Mouse (Mus musculus): ENCODE data around the gene Ffar1.
"Not testable (repeated sequence)": the region's sequence is repeated elsewhere in the genome, so short reads cannot be mapped to it uniquely, and the experiment has no call there.

Gene Ffar1

GRCm38 (mm10) chr7:30856078-30856477 lies 5.3 kb downstream of the Ffar1 start, which contains the start of gene Ffar3:
TSS of gene Ffar3 (minus strand) at chr7:30856178.
- in situ Hi-C loops (cut with MboI, MseI) = no loop called here

- in situ Hi-C loops (cut with MboI, MseI) = no loop called here
Observed at GRCm38 (mm10) chr7:30851421-30851820, 9.9 kb downstream of the Ffar1 start.

GRCm38 (mm10) chr7:30847934-30848333 lies 13.4 kb downstream of the Ffar1 start:
- in situ Hi-C loops (cut with MboI, MseI) = no loop called here

DNA sequence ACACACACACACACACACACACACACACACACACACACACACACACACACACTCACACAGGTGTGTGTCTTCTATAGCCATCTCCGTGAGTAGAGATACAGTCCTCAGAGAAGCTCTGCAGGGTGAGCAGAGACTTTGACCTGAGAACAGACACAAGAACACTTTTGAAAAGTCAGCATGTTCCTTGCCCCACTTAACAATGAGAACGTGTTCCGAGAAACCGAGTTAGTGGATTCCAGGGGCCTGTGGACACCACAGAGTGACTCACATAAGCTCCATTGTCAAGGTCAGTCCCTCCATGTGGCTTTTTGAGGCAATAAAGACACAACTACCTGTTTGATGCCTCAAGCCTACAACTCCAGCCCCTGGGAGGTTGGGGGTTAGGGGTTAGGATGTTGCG lies 14.0 kb downstream of the Ffar1 start:
- in situ Hi-C loops (cut with MboI, MseI) = no loop called here

- in situ Hi-C loops (cut with MboI, MseI) = no loop called here
Observed at GRCm38 (mm10) chr7:30846505-30847053, 14.8 kb downstream of the Ffar1 start.

- in situ Hi-C loops (cut with MboI, MseI) = no loop called here
Observed at GRCm38 (mm10) chr7:30844676-30845297, 16.6 kb downstream of the Ffar1 start.

GRCm38 (mm10) chr7:30842092-30842491 lies 19.3 kb downstream of the Ffar1 start:
- in situ Hi-C loops (cut with MboI, MseI) = no loop called here

DNA sequence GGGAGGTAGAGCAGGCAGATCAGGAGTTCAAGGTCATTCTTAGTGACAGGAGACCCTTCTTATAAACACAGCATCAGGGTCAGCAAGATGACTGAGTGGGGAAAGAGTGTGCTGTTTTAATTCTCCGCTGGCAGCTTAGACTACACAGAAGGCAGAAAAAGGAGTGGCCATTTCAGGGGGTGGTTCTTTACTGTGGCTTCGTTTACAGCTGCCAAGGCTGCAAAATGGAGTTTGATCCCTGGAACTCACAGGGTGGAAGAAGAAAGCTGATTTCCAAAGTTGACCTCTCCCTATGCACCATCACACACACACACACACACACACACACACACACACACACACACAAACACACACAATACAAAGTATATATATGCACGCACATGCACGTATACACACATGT lies 20.0 kb downstream of the Ffar1 start:
- in situ Hi-C loops (cut with MboI, MseI) = no loop called here

DNA sequence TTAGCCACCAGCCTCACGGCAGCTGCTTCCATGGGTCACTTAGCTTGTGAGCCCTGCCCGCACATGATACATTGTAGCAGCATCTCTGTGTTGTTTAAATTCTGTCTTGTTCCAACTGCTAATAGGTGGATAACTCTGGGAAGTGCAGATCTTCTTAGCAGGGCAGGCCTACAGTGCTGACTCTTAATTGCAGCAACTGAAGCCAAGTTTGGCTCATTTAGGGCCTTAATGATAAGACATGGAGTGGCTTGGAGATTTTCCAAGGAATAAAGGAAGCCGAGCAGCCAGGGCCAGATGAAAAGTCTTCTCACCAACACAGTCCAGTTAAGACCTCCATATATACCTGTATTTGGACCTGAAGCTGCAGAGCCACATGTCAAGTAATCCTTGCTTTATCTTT lies 21.1 kb downstream of the Ffar1 start:
- in situ Hi-C loops (cut with MboI, MseI) = no loop called here

GRCm38 (mm10) chr7:30837277-30837676 lies 24.1 kb downstream of the Ffar1 start:
- in situ Hi-C loops (cut with MboI, MseI) = no loop called here

DNA sequence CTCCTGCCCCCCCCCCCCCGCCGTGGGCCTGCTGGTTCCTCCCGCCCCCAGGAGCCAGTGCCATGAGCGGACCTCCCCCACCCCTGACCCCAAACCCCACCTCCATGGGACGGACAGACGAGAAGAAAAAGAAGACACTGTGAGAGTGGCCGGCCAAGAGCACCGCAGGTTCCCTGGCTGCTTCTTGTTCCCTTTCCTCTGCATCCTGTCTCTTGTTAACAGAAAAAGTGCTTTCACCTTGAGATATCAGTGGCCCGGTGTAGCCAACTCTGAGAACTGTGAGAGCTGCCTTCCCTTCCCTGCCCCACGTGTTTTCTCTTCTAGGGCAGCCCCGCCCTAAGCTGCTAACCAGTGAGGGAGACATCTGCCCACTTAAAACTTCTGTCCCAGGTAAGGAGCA lies 28.7 kb downstream of the Ffar1 start:
- in situ Hi-C loops (cut with MboI, MseI) = not testable (repeated sequence)

DNA sequence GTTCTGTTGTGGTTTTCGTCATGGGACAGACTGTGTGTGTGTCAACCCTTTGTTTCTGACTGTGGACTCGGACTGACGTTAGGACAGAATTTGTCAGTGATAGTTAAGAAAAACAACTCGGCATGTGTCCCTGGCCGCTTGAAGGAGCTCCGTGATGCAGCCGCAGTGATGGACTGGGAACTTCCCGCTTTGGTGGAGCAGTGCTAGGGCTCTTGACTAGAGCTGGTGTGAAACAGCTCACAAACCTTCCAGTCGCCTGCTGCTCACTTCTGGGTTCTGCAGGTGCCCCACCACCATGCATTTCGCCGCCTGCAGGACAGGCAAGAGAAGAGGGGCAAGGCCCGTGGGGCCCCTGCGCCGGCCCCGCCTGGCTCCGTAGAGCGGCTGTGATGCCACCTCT lies 29.1 kb downstream of the Ffar1 start:
- in situ Hi-C loops (cut with MboI, MseI) = no loop called here

- in situ Hi-C loops (cut with MboI, MseI) = no loop called here
Observed at GRCm38 (mm10) chr7:30829428-30829827, 31.9 kb downstream of the Ffar1 start.

GRCm38 (mm10) chr7:30828871-30829270 lies 32.5 kb downstream of the Ffar1 start:
- in situ Hi-C loops (cut with MboI, MseI) = not testable (repeated sequence)

DNA sequence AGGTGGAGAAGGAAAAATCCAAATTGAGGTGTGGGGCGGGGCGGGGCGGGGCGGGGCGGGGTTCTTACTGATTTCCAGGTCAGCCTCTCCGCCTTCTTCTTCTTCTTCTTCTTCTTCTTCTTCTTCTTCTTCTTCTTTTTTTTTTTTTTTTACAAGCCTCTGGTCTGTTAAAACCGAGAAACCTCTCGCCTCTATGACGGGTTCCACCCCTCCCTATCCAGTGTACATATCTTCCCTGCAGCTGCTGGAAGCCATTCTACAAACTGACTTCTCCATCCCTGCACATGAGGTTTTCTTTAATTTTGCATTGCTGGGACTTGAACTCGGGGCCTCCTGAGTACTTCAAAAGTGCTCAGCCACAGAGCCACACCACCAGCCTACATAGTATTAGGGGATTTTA lies 34.7 kb downstream of the Ffar1 start:
- in situ Hi-C loops (cut with MboI, MseI) = no loop called here

DNA sequence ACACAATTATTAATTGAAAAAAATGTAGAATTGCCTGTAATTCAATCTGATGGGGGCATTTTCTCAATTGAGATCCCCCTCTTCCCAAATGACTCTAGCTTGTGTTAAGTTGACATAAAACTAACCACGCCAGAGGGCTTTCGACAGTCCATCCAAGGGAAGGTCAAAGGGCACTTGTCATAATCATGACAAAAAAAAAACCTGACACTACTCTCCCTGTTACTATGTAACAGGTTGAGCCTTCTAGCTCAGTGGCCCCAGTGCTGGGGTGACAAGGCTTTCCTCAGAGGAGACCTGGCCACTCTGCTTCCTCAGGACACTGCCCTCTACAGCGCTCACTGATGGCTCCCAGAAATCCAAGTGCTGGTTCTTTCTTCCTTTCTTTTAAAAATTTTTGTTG lies 37.1 kb downstream of the Ffar1 start:
- in situ Hi-C loops (cut with MboI, MseI) = no loop called here

DNA sequence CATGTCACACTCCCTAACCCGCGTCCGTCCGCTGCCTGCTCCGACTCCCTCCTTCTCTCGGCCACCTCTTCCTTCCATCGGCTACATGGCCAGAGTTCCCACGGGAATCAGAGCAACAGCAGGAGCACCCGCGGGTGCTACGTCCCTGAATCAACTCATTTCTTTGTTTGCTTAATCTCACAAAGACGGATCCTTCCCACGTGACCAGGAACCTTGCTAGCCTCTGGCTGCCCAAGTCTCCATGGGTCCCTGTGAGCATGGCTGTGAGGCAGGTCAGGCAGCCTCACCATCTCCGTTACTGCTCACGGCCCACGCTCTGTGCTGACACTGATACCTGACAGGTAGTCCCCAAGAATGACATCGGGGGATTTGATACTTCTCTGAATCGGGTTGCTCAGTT lies 37.7 kb downstream of the Ffar1 start, which contains the start of gene Ffar2:
Gene Ffar2 (minus strand): TSS at position 101 of the 400 bp plus-strand sequence.
- in situ Hi-C loops (cut with MboI, MseI) = no loop called here

GRCm38 (mm10) chr7:30821532-30821931 lies 39.8 kb downstream of the Ffar1 start:
- in situ Hi-C loops (cut with MboI, MseI) = no loop called here

DNA sequence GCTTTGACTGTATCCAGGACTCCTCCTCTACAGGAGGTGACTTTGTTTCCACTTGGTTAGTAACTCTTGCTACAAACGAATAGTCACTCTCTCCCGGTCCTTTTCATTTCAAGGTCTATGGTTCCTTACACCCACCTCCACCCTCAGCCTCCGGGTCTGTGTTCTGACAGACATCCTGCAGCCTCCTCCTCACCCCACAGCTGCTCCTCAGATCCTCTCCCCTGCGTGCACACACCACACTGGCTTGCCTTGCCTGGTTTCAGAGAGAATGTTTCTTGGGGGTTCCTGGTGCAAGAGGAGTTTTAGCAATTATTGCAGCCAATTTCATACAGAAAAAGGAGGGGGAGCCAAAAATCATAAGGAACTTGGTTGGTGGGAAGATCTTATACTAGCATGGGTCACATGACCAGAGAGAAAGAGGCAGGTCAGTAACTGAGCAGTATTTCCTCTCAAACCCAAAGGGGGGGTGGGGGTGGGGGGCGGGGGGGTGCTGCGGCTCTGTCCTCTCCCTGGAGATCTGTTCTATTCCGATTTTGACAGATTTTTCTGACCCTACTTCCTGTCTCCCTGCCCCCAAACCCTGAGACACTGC lies 40.4 kb downstream of the Ffar1 start:
- in situ Hi-C loops (cut with MboI, MseI) = no loop called here

DNA sequence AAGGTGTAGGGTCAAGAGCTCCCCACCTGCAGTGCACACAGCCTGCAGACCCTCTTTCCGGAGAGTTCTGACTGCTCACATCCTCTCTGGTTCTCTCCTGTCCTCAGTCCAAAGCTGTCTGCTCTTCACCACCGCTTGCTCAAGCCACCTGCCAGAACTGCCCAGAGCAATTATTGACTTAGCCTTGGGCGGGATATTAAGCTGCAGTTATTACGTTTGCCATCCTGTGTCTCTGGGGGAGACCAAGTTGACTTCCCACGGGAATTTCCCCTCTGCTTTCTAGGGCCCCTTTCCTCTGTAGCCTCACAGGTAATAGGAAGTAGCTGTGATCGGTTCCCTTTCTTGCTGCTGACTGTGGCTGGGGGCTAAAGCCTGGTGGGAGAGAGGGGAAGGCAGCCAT lies 41.2 kb downstream of the Ffar1 start:
- in situ Hi-C loops (cut with MboI, MseI) = no loop called here

DNA sequence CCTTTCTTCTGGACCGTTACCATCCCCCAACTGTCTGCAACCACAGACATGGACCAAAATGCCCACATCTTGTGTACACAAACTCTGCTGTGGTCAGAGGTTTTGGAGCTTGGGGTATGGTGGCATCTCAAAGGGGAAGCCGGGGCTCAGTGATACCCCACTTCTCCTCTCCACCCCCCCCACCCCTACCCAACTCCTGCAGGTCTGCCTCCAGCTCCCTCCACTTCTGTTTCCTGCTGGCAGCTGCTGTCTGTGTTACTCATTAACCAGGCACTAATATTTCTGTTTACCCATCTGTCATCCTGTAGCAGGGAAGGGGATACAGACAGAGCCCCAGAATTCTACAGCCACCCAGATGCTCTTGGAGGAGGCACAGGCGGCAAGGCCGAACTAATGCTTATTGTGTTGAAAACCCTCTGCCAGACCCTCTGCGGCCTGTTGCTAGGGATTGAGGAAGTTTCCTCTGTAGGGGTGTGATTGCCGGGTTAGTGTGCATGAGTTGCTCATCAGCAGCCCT lies 49.0 kb downstream of the Ffar1 start:
- in situ Hi-C loops (cut with MboI, MseI) = no loop called here

- in situ Hi-C loops (cut with MboI, MseI) = no loop called here
Observed at GRCm38 (mm10) chr7:30811757-30812290, 49.5 kb downstream of the Ffar1 start.

GRCm38 (mm10) chr7:30810319-30810718 lies 51.0 kb downstream of the Ffar1 start:
- in situ Hi-C loops (cut with MboI, MseI) = no loop called here
